Mouse (Mus musculus): ENCODE measurements around the gene Gm45618.

- TF ChIP-seq POLR2A (IDR thresholded peaks at IDR 0.05; ENCODE audit: insufficient read depth, low read depth, low read length), result no peak
- no peak for TF ChIP-seq CTCF (IDR thresholded peaks at IDR 0.05)
Measured at GRCm38 (mm10) chr7:142152191-142152590, 31.7 kb upstream of the Gm45618 start.
